Mouse (Mus musculus) liver, embryonic 15.5 days (tissue): ENCODE measurements around the gene Fasn. TPM values are rescaled to one million over a fixed set of nuclear protein-coding genes. Genes with fewer than 3 reads are reported as not detected.
"Not testable (repeated sequence)": the region's sequence is repeated elsewhere in the genome, so short reads cannot be mapped to it uniquely, and the experiment has no call there.

ENCODE experiments used
- ATAC-seq: fragments of 200-750 bp; cut with Nextera tagmentation; 2 replicates; pipeline ENCODE4 v1.8.0; 2017; ENCODE audit warnings: moderate number of reproducible peaks, mild to moderate bottlenecking, moderate library complexity; ENCODE audit not compliant: insufficient read depth
- H3K27ac ChIP-seq: fragments of 300-500 bp; sonication (generic); replicated peaks from 2 replicates; pipeline ENCODE4 v1.5.1; 2015; ENCODE audit warnings: mild to moderate bottlenecking, inconsistent platforms
- H3K27me3 ChIP-seq: fragments of 300-500 bp; sonication (generic); 2 replicates; pipeline ENCODE4 v1.6.1; 2015; ENCODE audit warnings: mild to moderate bottlenecking, inconsistent platforms
- H3K36me3 ChIP-seq: fragments of 300-500 bp; sonication (generic); replicated peaks from 2 replicates; pipeline ENCODE4 v1.6.1; 2015; ENCODE audit warnings: moderate library complexity, mild to moderate bottlenecking, inconsistent platforms
- H3K4me1 ChIP-seq: fragments of 300-500 bp; sonication (generic); replicated peaks from 2 replicates; pipeline ENCODE4 v1.6.1; 2015; ENCODE audit warnings: inconsistent platforms
- H3K4me2 ChIP-seq: fragments of 300-500 bp; sonication (generic); 2 replicates; pipeline ENCODE4 v1.6.1; 2015; ENCODE audit warnings: moderate library complexity, mild to moderate bottlenecking, inconsistent platforms
- H3K4me3 ChIP-seq: fragments of 300-500 bp; sonication (generic); replicated peaks from 2 replicates; pipeline ENCODE4 v1.5.1; 2015; ENCODE audit warnings: mild to moderate bottlenecking, inconsistent platforms
- H3K9ac ChIP-seq: fragments of 300-500 bp; sonication (generic); 2 replicates; pipeline ENCODE4 v1.6.1; 2015; ENCODE audit warnings: moderate library complexity, mild to moderate bottlenecking, inconsistent platforms
- H3K9me3 ChIP-seq: fragments of 300-500 bp; sonication (generic); replicated peaks from 2 replicates; pipeline ENCODE4 v1.6.1; 2016; ENCODE audit warnings: inconsistent platforms
- WGBS: fragments of 180-500 bp; shearing (Covaris S2); methylation state at CpG from one replicate; pipeline ENCODE4 v1.1.7; 2015; ENCODE audit warnings: mixed read lengths; ENCODE audit not compliant: insufficient replicate concordance; 5-methylcytosine and 5-hydroxymethylcytosine counted together
- polyA plus RNA-seq: library from polyadenylated mRNA; unstranded; fragments of >200 nt; fragmentation: Nextera tagmentation; extraction: Ambion mirVana; gene quantifications from 2 replicates; pipeline ENCODE4 v1.2.1, GENCODE M21; 2015

The Fasn gene
- polyA plus RNA-seq, 1 experiment from 2014 or later: 20.1 TPM

DNA sequence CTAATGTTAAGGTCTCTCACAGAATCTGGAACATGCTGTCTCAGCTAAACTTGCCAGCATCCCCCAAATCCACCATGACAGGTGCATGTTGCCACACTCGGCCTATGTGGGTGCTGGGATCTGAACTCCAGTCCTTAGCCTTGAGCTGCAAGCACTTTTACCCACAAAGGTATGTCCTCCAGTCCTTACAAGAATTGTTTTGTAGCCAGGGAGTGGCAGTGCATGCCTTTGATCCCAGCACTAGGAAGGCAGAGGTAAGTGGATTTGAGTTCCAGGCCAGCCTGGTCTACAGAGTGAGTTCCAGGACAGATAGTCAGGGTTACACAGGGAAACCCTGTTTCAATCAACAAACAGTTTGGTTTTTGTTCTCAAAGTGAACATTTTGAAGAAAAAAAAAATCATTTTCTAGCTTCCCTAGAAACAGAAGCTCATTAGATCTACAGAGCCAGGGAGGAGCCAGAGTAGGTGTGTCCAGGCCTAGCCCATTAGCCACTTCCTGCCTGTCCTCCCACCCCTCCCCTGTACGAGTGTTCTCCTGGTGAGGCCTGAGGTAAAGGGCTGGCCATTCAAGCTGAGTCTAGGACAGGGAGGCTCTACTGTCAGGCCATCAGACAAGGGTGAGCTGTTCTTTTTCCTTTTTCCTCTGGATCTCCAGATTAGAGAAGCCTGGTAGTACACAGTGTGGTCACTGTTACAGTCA is 26.1 kb upstream of the Fasn start:
- Histone ChIP-seq H3K36me3 (no peaks in the 10 kb centered on the region), H3K4me1 (peaks cover 35% of the 10 kb centered on the region), H3K9me3 (no peaks in the 10 kb centered on the region), H3K9ac (no peak overlapping the region), H3K27ac (no peak overlapping the region), H3K4me3 (no peak overlapping the region), H3K27me3 (no peaks in the 10 kb centered on the region), H3K4me2 (no peak overlapping the region)
- ATAC-seq: 0 out of 2 replicates have a peak, but pooled peaks have one; percentile 52
- 44% methylated on average over 2 of the region's 2 CpGs for WGBS

DNA sequence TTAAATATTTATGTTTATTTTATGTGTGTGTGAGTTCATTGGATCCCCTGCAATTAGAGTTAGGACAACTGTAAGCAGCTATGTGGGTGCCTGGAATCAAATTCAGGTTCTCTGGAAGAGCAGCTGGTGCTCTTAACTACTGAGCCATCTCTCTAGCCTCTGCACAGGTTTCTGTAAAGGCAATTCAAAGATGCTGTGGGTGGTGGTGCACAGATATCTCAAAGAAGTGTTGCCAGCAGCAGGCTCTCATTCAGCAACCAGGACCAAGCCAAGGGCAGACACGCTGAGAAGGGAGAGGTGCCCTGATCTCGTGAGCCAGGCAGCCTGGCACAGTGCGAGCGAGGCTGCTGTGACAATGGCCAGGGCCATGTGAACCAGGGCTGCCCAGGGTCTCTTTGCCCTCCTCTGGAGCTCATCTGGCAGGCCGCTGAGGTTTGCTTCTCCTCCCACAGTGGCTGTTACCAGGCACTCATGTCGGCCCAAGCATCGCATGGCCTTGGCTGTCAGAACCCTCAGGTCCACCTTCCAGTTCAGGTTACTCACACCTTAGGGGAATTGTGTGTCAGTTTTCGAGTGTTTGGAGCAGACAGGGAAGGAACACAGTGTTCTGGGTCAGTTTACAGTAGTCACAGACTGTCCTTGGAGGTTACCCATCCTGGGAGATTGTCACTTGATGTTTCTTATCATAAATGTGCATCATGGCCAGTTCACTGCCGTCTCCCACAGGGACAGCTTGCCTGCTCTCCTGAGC is 22.6 kb upstream of the Fasn start:
- WGBS: 82% methylated on average over 9 of the region's 9 CpGs
- H3K36me3 ChIP-seq: no peaks in the 10 kb centered on the region

DNA sequence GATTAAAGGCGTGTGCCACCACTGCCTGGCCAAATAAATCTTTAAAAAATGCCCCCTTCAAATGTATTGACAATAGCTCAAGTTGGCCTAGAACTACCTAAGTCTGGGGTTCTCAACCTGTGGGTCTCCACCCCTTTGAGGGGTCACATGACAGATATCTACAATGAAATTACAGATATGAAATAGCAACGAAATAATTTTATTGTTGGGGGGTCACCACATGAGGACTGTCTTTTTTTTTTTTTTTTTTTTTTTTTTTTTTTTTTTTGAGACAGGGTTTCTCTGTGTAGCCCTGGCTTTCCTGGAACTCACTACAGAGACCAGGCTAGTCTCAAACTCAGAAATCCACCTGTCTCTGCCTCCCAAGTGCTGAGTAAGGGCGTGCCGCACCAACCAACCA is 20.0 kb upstream of the Fasn start:
- 81% methylated on average over 4 of the region's 4 CpGs for WGBS
- H3K36me3 ChIP-seq: no peaks in the 10 kb centered on the region
- H3K9me3 ChIP-seq: no peaks in the 10 kb centered on the region
- peaks cover 12% of the 10 kb centered on the region for H3K4me1 ChIP-seq
- no peak overlapping the region for H3K4me3 ChIP-seq
- no peak overlapping the region for H3K9ac ChIP-seq
- no peak overlapping the region for H3K4me2 ChIP-seq
- no peak for ATAC-seq
- H3K27me3 ChIP-seq: no peaks in the 10 kb centered on the region
- H3K27ac ChIP-seq: no peak overlapping the region

More for the DNA sequence above, 22.6 kb upstream of the Fasn start:
- no peak overlapping the region for H3K9ac ChIP-seq
- H3K9me3 ChIP-seq: no peaks in the 10 kb centered on the region
- no peak for ATAC-seq
- H3K4me1 ChIP-seq: peaks cover 16% of the 10 kb centered on the region
- no peaks in the 10 kb centered on the region for H3K27me3 ChIP-seq
- no peak overlapping the region for H3K27ac ChIP-seq
- H3K4me3 ChIP-seq: no peak overlapping the region
- H3K4me2 ChIP-seq: no peak overlapping the region

DNA sequence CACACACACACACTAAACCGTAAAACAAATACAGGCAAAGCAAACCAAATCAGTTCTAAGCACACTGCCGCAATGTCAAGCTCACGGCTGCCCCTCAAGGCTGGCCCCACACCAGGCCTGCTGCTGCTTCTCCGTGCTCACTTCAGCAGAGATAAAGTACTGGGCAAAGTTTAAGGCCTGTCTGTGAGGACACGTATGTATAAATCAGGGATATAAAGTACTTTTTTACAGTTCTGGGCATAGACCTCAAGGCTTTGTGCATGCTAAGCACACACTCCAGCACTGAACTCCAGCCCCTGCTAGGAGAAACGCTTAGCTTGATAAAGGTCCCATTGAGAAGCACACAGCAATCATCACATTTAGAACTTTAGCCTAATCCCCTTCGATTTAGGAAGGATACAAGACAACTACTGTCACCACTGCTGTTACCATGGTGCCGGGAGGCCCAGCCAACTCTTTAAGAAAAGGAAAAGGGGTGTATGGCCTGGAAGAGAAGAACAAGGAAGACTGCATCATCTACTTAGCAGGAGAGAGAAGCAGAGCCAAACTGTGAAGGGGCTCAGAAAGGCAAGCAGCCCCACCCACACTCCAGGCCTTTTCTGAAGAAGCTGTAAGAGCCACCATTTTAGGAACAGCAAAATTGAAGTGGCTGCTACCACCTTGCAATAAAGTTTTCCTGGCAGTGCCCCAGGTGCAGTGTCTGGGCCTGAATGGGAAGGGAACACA is 9.4 kb upstream of the Fasn start:
- Histone ChIP-seq H3K27ac (no peak overlapping the region; the same call in 1 of the 2 replicates), H3K27me3 (no peaks in the 10 kb centered on the region), H3K4me1 (peaks cover 35% of the 10 kb centered on the region), H3K4me2 (no peak overlapping the region), H3K9ac (no peak overlapping the region), H3K4me3 (no peak overlapping the region), H3K9me3 (no peaks in the 10 kb centered on the region), H3K36me3 (no peaks in the 10 kb centered on the region)
- 48% methylated on average over 8 of the region's 8 CpGs for WGBS
- ATAC-seq: peak; percentile 38; the same call in 1 of the 2 replicates

DNA sequence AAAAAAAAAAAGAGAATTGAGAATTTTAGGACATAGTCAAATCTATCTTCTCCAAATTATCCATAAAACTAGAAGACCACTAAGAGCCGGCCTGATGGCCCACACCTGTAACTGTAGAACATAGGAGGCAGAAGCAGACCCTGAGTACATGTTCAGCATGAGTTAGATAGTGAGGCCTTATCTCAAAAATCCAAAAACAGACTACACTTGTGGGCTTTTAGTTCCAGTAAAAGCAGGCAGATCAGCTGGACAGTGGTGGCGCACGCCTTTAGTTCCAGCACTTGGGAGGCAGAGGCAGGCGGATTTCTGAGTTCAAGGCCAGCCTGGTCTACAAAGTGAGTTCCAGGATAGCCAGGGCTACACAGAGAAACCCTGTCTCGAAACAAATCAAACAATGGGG is 8.6 kb upstream of the Fasn start:
- H3K4me1 ChIP-seq: peaks cover 35% of the 10 kb centered on the region
- H3K4me3 ChIP-seq, H3K4me2 ChIP-seq, H3K27ac ChIP-seq, H3K9me3 ChIP-seq, H3K36me3 ChIP-seq, H3K9ac ChIP-seq, H3K27me3 ChIP-seq: not testable (repeated sequence)
- WGBS: 43% methylated on average over 5 of the region's 5 CpGs
- ATAC-seq: 0 out of 2 replicates have a peak, but pooled peaks have one; percentile 22

DNA sequence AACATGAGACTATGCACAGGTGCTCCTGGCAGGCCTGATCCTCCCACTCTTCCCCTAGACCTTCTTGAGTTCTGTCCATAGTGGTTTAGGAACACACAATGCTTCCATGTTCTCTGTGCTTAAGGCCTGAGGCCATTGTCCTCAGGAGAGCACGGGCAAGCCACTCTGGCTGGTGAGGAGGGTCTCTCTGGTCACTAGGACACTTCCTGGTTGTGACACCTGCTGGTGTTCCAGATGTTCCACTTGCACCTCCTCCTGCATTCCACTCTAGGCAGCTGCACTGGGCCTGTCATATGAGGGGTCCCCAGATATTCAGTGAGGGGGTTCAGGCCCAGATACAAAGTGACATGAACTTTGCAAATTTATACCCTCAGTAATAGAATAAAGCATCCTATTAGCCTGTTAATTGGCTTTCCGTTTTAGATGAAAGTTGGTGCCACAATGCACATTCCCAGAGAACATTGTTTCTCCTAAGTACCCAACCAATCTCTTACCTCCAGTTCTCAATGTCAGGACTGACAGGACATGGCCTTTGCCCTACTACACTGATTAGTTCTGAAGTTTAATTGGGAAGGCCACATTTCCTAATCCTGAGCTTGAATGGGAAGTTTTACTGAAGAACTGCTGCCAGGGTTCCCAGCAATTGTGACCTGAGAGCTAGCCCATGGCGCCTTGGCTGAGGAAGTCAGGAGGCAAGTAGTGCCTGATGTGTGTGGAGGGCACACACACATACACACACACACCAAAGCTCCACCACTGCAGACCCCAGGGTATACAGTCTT is 7.5 kb upstream of the Fasn start:
- no peaks in the 10 kb centered on the region for H3K36me3 ChIP-seq
- peaks cover 35% of the 10 kb centered on the region for H3K4me1 ChIP-seq
- 70% methylated on average over 3 of the region's 3 CpGs for WGBS
- no peak overlapping the region for H3K27ac ChIP-seq
- no peaks in the 10 kb centered on the region for H3K9me3 ChIP-seq
- no peak for ATAC-seq
- H3K4me3 ChIP-seq: no peak overlapping the region
- H3K9ac ChIP-seq: no peak overlapping the region
- no peaks in the 10 kb centered on the region for H3K27me3 ChIP-seq
- H3K4me2 ChIP-seq: no peak overlapping the region

DNA sequence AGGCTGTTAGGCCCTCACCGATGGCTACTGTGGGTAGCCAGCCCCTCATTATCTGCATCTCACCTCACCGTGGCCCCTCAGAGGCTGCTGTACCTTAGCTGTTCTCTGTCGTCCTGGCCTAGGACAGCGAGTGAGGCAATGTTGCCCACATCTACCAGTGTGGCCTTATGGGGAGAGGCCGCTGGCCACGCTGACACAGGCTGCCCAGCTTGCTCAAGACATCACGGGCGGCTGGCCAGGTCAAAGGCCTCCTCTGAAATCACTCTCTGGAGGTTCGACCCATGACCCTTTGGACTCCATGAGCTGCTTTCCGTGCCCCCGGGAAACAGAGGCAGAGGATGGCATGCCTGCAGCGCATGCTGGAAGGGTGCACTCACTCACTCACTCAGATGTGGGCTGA is 6.3 kb upstream of the Fasn start:
- Histone ChIP-seq H3K4me3 (no peak overlapping the region), H3K4me2 (no peak overlapping the region), H3K9ac (no peak overlapping the region), H3K27me3 (no peaks in the 10 kb centered on the region), H3K27ac (no peak overlapping the region), H3K4me1 (peaks cover 44% of the 10 kb centered on the region), H3K9me3 (no peaks in the 10 kb centered on the region), H3K36me3 (no peaks in the 10 kb centered on the region)
- WGBS: 74% methylated on average over 12 of the region's 12 CpGs
- peak; percentile 4; the same call in 1 of the 2 replicates for ATAC-seq

DNA sequence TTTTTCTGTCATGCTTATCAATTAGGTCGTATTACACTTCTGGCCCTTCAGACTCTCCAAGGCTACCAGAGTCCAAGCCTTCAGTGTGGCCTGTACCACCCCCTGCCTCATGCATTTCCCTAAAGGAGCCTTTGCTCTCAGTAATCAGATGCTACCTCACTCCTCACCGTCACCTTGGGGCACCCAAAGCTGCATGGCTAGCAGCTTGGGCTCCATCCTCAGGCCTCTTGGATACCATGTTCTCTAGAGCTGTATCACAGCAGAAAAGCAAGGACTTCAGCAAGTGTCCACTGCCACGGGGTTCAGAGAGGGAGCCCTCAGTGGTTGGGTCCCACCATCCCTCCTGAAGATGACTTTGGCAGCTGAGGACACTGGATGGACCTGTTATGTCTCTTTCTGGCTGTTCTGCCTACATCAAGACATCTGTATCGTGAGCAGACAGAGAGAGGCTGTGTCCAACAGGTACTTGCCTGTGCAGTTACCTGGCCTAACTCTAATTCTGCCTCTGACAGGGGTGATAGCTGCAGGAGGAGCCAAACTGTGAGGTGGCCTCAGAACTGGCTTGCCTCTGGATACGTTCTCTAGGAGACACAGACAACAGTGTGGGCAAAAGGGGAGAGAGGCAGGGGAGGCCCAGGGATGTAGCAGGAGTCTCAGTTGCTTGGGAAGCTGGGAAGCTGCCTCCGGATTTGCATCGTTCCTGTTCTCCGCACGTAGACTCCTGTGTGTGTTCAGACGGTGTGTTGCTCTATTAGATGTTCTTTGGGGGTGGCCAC is 5.6 kb upstream of the Fasn start:
- no peak overlapping the region for H3K4me3 ChIP-seq
- no peak overlapping the region for H3K9ac ChIP-seq
- WGBS: 78% methylated on average over 10 of the region's 10 CpGs
- no peaks in the 10 kb centered on the region for H3K9me3 ChIP-seq
- peaks cover 51% of the 10 kb centered on the region for H3K4me1 ChIP-seq
- no peak overlapping the region for H3K27ac ChIP-seq
- ATAC-seq: no peak
- H3K27me3 ChIP-seq: no peaks in the 10 kb centered on the region
- H3K4me2 ChIP-seq: no peak overlapping the region
- no peaks in the 10 kb centered on the region for H3K36me3 ChIP-seq

DNA sequence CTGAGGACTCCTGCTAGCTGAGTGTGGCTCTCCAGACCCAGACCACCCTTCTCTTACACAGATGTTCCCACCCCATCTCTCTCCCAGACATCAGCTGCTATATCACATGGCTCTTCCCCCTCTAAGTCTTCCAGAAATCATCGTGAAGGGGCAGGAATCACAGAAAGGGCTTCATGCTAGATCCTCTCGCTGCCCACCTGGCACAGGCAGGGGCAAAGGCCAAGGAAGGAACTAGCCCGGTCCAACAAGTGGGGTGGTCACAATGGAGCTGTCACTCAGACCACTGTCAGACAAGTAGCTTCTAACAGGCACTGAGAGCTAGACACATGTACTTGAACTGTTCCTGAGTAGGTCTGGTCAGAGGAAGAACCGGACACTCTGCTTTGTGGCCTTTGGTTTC is 4.1 kb upstream of the Fasn start:
- no peaks in the 10 kb centered on the region for H3K9me3 ChIP-seq

More for the DNA sequence above, 4.1 kb upstream of the Fasn start:
- no peak overlapping the region for H3K27ac ChIP-seq
- no peaks in the 10 kb centered on the region for H3K36me3 ChIP-seq
- no peak overlapping the region for H3K4me3 ChIP-seq
- peaks cover 55% of the 10 kb centered on the region for H3K4me1 ChIP-seq
- ATAC-seq: no peak
- H3K27me3 ChIP-seq: no peaks in the 10 kb centered on the region
- 62% methylated on average over 4 of the region's 4 CpGs for WGBS
- no peak overlapping the region for H3K9ac ChIP-seq
- no peak overlapping the region for H3K4me2 ChIP-seq
